Mouse (Mus musculus) cortical plate, adult 2 months (tissue): ENCODE data around the gene Dync1i2. TPM values are rescaled to one million over a fixed set of nuclear protein-coding genes. Genes with fewer than 3 reads are reported as not detected.

Experiments used
- H3K27ac ChIP-seq: fragments of 200-500 bp; 2 replicates; pipeline ENCODE4 v1.5.1; 2012; ENCODE audit warnings: low read length, control low read depth, inconsistent platforms; ENCODE audit not compliant: insufficient read depth
- H3K4me1 ChIP-seq: fragments of 200-500 bp; 2 replicates; pipeline ENCODE4 v1.6.1; 2011; ENCODE audit warnings: low read length; ENCODE audit not compliant: control insufficient read depth, insufficient read depth
- H3K4me3 ChIP-seq: fragments of 200-500 bp; 2 replicates; pipeline ENCODE4 v1.5.1; 2011; ENCODE audit warnings: mild to moderate bottlenecking, low read length, control low read depth; ENCODE audit not compliant: insufficient read depth
- CTCF ChIP-seq: fragments of 200-500 bp; IDR thresholded peaks from 2 replicates; pipeline ENCODE4 v1.5.1; 2011; ENCODE audit warnings: mild to moderate bottlenecking, control low read depth, low read length; ENCODE audit not compliant: insufficient read depth; ENCODE audit errors: extremely low read depth
- POLR2A ChIP-seq: fragments of 200-500 bp; IDR thresholded peaks from 2 replicates; pipeline ENCODE4 v1.6.1; 2011; ENCODE audit warnings: mild to moderate bottlenecking, low read length, control low read depth; ENCODE audit not compliant: insufficient read depth; ENCODE audit errors: extremely low read depth
- polyA plus RNA-seq: library from polyadenylated mRNA; depleted of rRNA; stranded (reverse); fragments of >200 nt; gene quantifications from 2 replicates; pipeline ENCODE4 v1.2.3, GENCODE M21; 2012; rRNA removed

The Dync1i2 gene
- polyA plus RNA-seq, 1 experiment = 172 TPM

DNA sequence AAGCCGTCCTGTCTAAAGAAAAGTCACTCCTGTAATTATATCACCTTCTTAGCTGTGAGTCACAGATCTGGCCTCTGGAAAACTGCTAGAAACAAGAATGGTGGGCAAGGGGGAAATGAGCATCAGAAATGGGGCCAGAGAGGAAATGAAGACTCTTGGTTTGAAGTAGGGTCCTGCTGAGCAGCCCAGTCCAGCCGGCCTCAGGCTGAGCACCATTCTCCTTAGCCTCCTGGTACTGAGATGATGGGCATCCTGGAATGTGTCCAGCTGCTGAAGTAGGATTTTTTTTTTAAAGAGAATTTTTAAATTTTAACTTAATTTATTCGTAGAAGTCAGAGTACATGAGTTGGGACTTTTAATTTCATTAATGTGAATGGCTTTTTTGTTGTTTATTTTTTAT lies 93.3 kb downstream of the Dync1i2 start:
- H3K4me3 ChIP-seq = no peak overlapping the region
- H3K4me1 ChIP-seq = no peaks in the 10 kb centered on the region
- TF ChIP-seq POLR2A = no peak
- no peak for TF ChIP-seq CTCF
- H3K27ac ChIP-seq = no peak overlapping the region

DNA sequence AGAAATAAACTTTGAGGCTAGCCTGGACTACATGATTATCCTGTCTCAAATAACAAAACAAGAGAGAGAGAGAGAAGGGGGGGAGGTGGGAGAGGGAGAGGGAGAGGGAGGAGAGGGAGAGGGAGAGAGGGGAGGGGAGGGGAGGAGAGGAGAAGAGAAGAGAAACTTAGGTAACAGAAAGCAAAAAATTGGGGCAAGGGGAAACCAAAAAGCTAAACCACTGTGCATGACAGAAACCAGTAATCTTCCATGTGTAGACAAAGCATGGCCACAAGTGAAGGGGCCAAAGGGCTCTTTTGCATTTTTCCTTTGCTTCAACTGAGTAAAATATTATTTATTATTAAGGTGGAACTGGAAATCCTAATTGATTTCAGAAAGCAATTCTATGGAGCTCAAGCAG lies 94.9 kb downstream of the Dync1i2 start:
- TF ChIP-seq POLR2A = no peak
- TF ChIP-seq CTCF = no peak
- no peaks in the 10 kb centered on the region for H3K4me1 ChIP-seq
- H3K4me3 ChIP-seq = no peak overlapping the region
- H3K27ac ChIP-seq = no peak overlapping the region

DNA sequence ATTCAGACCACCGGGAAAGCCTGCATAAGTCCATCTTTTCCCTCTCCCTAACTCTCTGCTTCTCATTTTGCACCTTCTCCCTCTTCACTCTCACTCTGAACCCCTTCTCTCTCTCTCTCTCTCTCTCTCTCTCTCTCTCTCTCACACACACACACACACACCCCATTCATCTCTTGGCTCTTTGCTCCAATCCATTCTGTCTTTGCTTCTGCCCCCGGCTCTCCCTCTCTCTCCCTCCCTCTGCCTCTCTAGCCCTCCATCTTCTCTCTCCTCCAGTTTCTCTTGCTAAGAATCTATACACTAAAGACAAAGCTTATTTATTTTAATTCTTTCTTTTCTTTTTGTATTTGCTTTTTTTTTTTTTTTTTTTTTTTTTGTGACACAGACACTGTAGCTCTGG lies 98.2 kb downstream of the Dync1i2 start:
- no peak overlapping the region for H3K27ac ChIP-seq
- H3K4me3 ChIP-seq = no peak overlapping the region
- TF ChIP-seq CTCF = no peak
- no peak for TF ChIP-seq POLR2A
- H3K4me1 ChIP-seq = no peaks in the 10 kb centered on the region

DNA sequence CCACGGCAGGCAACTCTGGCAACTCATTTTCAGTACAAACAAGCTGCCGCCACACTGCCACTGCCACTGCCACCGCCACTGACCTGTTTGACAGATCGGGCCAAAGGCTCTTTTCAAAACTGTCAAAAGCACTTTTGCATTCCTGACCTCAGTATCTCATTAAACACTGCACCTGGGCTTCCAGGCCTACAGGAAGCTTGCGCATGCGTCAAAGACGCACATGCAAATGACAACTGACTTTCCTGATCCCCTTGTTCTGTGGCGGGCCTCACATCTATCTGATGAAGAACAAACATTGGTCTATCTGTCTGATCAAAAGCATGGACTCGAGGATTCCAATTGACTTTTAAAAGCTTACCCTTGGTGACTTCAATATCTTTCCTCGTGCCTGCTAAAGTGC lies 100.6 kb downstream of the Dync1i2 start:
- H3K4me1 ChIP-seq = no peaks in the 10 kb centered on the region
- no peak overlapping the region for H3K4me3 ChIP-seq
- TF ChIP-seq CTCF (no peak), POLR2A (no peak)
- H3K27ac ChIP-seq = no peak overlapping the region

Other genes starting within 250 kb of the Dync1i2 start
- gene Dcaf17, start 156.4 kb upstream of the Dync1i2 start, polyA plus RNA-seq = 7.6 and 8.0 TPM in 2 replicates
- gene Mettl8, start 156.1 kb upstream of the Dync1i2 start, polyA plus RNA-seq = 13.4 and 14.9 TPM in 2 replicates
- gene Cybrd1, start 93.8 kb upstream of the Dync1i2 start, polyA plus RNA-seq = 1.4 and 1.7 TPM in 2 replicates
- 111 and 113 TPM in 2 replicates for gene Slc25a12, start 156.0 kb downstream of the Dync1i2 start, polyA plus RNA-seq
- 16.5 and 17.7 TPM in 2 replicates for gene Hat1, start 177.3 kb downstream of the Dync1i2 start, polyA plus RNA-seq
- gene Metap1d, start 241.6 kb downstream of the Dync1i2 start, polyA plus RNA-seq = 40.9 and 41.5 TPM in 2 replicates